In the genomic region with DNA sequence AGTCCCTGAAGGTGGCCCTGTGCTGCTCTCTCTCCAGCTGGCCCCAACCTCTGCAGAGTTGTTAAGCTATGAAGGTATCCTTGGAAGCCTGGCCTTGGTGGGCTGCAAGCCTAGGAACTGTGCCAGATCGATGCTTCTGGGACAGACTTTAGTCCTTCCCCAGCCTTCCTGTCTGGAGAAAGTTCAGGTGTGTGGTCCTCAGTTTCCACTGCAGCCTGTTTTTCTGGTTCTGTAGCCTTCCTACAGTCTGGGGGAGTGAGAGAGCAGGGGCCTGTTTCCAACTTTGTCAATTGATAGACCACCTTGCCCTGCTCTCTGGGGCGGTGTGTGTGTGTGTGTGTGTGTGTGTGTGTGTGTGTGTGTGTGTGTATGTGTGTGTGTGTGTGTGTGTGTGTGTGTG, we compare ENCODE assay signal across 8 mouse cellular contexts.
DNase-seq lines count a peak whose midpoint lies in the region; ATAC-seq and TF ChIP-seq lines count a peak whose summit lies in the region.

No protein-coding gene starts in this region.

- peak overlapping the region; percentile 93; the same call in 1 of the 2 replicates for H3K9ac ChIP-seq in heart, embryonic 11.5 days (ENCODE audit: low read depth, low read length)
- peak overlapping the region; percentile 4; the same call in 1 of the 2 replicates for H3K9ac ChIP-seq in ES-E14 (ENCODE audit: insufficient read depth, low read depth, low read length, poor library complexity, severe bottlenecking)
- H3K9ac ChIP-seq in midbrain, embryonic 11.5 days (ENCODE audit: low read length): peak overlapping the region; percentile 98; the same call in 1 of the 2 replicates

- no peaks in the 10 kb centered on the region for H3K9me3 ChIP-seq in heart, embryonic 11.5 days (replicated peaks; ENCODE audit: control insufficient read depth, low read length)
- H3K9me3 ChIP-seq in ES-E14 (ENCODE audit: control insufficient read depth, insufficient read depth, low read depth, low read length): no peaks in the 10 kb centered on the region
- no peaks in the 10 kb centered on the region for H3K9me3 ChIP-seq in hindbrain, embryonic 10.5 days
- H3K9me3 ChIP-seq in midbrain, embryonic 11.5 days (ENCODE audit: control insufficient read depth, low read length): no peaks in the 10 kb centered on the region

- WGBS in heart, embryonic 11.5 days (ENCODE audit: insufficient replicate concordance): 35% methylated on average over 2 of the region's 2 CpGs
- WGBS in hindbrain, embryonic 10.5 days: 43% methylated on average over 2 of the region's 2 CpGs
- 56% methylated on average over 2 of the region's 2 CpGs for WGBS in midbrain, embryonic 11.5 days

- H3K4me3 ChIP-seq in heart, embryonic 11.5 days (ENCODE audit: low read depth, low read length): peak overlapping the region; percentile 68; the same call in 1 of the 2 replicates
- peak overlapping the region; percentile 79 to 82; a peak in 2 of 4 replicates for H3K4me3 ChIP-seq in ES-E14 (ENCODE audit: insufficient read depth in 1 of 2, low read depth in 1 of 2, low read length in 2 of 2, poor library complexity in 1 of 2, severe bottlenecking in 1 of 2)
- peak overlapping the region; percentile 88 for H3K4me3 ChIP-seq in hindbrain, embryonic 10.5 days
- H3K4me3 ChIP-seq in midbrain, embryonic 11.5 days (ENCODE audit: low read depth, low read length): no peak overlapping the region

- no peak for DNase-seq in heart, postnatal 36 days
- DNase-seq in ES-E14 (ENCODE audit: low read depth, low spot score): no peak
- DNase-seq in hindbrain, embryonic 10.5 days (ENCODE audit: low spot score): no peak
- DNase-seq in midbrain, embryonic 11.5 days (ENCODE audit: low spot score, missing footprints): peak; percentile 86
- DNase-seq in right cerebral cortex, adult 2 months (ENCODE audit: low spot score in 2 of 2): no peak
- DNase-seq in ovary, postnatal 36 days (ENCODE audit: low spot score): no peak
- no peak for DNase-seq in cerebellum, postnatal 36 days

- peak overlapping the region; percentile 94 for H3K4me2 ChIP-seq in heart, embryonic 11.5 days
- H3K4me2 ChIP-seq in midbrain, embryonic 11.5 days: peak overlapping the region; percentile 88; the same call in 1 of the 2 replicates

- no peaks in the 10 kb centered on the region for H3K36me3 ChIP-seq in heart, embryonic 11.5 days (ENCODE audit: control insufficient read depth, insufficient read depth, low read length)
- H3K36me3 ChIP-seq in ES-E14 (ENCODE audit: control insufficient read depth, insufficient read depth, low read length, poor library complexity, severe bottlenecking): peaks cover 3% of the 10 kb centered on the region; the same call in 1 of the 2 replicates
- H3K36me3 ChIP-seq in hindbrain, embryonic 10.5 days: peaks cover 2% of the 10 kb centered on the region; the same call in 1 of the 2 replicates
- no peaks in the 10 kb centered on the region for H3K36me3 ChIP-seq in midbrain, embryonic 11.5 days (ENCODE audit: control insufficient read depth, insufficient read depth, low read length)

- in situ Hi-C loops in ES-E14 (cut with MboI; ENCODE audit: low sequenced_read_pairs in 2 of 2, unreplicated experiment in 2 of 2): no loop called here

- no peaks in the 10 kb centered on the region for H3K27me3 ChIP-seq in heart, embryonic 11.5 days (ENCODE audit: control insufficient read depth, insufficient read depth, low read length)
- H3K27me3 ChIP-seq in hindbrain, embryonic 10.5 days (ENCODE audit: insufficient read depth, poor library complexity, severe bottlenecking): no peaks in the 10 kb centered on the region
- H3K27me3 ChIP-seq in midbrain, embryonic 11.5 days (ENCODE audit: control insufficient read depth, insufficient read depth, low read length): no peaks in the 10 kb centered on the region

- peaks cover 55% of the 10 kb centered on the region for H3K4me1 ChIP-seq in heart, embryonic 11.5 days (ENCODE audit: control insufficient read depth, insufficient read depth, low read length)
- peaks cover 2 to 27% of the 10 kb centered on the region in 2 experiments for H3K4me1 ChIP-seq in ES-E14 (ENCODE audit: control insufficient read depth in 2 of 2, insufficient read depth in 2 of 2, low read length in 2 of 2, poor library complexity in 1 of 2)
- H3K4me1 ChIP-seq in hindbrain, embryonic 10.5 days (replicated peaks): peaks cover 84% of the 10 kb centered on the region
- H3K4me1 ChIP-seq in midbrain, embryonic 11.5 days (ENCODE audit: control insufficient read depth, insufficient read depth, low read length): peaks cover 48% of the 10 kb centered on the region

- ATAC-seq in heart, embryonic 11.5 days (replicated peaks; ENCODE audit: insufficient number of reproducible peaks, low FRiP score, low TSS enrichment): no peak
- ATAC-seq in midbrain, embryonic 11.5 days (ENCODE audit: low FRiP score): peak; percentile 4; the same call in 1 of the 2 replicates

- intact Hi-C loops in heart, postnatal 36 days (cut with DNase I): loop anchor here (2.0 kb wide), 1 partner anchor 87 kb away; no protein-coding TSS in a partner anchor

- H3K27ac ChIP-seq in heart, embryonic 11.5 days (ENCODE audit: low read depth, low read length): peak overlapping the region; percentile 98
- no peak overlapping the region for H3K27ac ChIP-seq in ES-E14 (ENCODE audit: insufficient read depth, low read depth, low read length, poor library complexity, severe bottlenecking)
- H3K27ac ChIP-seq in hindbrain, embryonic 10.5 days: peak overlapping the region; percentile 99
- H3K27ac ChIP-seq in midbrain, embryonic 11.5 days (ENCODE audit: low read depth, low read length): peak overlapping the region; percentile 97

TF ChIP-seq in ES-E14, 5 proteins besides CTCF, POLR2A, EP300 and RAD21:
- TF ChIP-seq ZNF384 (IDR thresholded peaks at IDR 0.05; ENCODE audit: low read depth, low read length) (no peak), HCFC1 (IDR thresholded peaks at IDR 0.05; ENCODE audit: borderline replicate concordance, insufficient read depth, low read length) (no peak), MAFK (IDR thresholded peaks at IDR 0.05; ENCODE audit: insufficient read depth, low read depth, low read length) (no peak), CHD2 (IDR thresholded peaks at IDR 0.05; ENCODE audit: low read depth, low read length) (no peak), ZC3H11A (IDR thresholded peaks at IDR 0.05; ENCODE audit: borderline replicate concordance, low read depth, low read length) (no peak)

Comparison
In these comparisons a context has a peak if more than half of its experiments do, and no peak if none do; other contexts are left out.
1. H3K9ac ChIP-seq: peak in every context shown above with its lines; median percentile 98 in midbrain, embryonic 11.5 days; 93 in heart, embryonic 11.5 days; 4 in ES-E14.